Mouse (Mus musculus) kidney, embryonic 14.5 days (tissue): ENCODE results near the gene Fgf12. TPM values are rescaled to one million over a fixed set of nuclear protein-coding genes. Genes with fewer than 3 reads are reported as not detected.
A peak's percentile ranks its signal among the peaks of the same experiment; 100 is the strongest.

Experiments
- ATAC-seq: fragments of 200-750 bp; cut with Nextera tagmentation; 2 replicates; pipeline ENCODE4 v1.8.0; 2017; ENCODE audit warnings: moderate number of reproducible peaks, mild to moderate bottlenecking, moderate TSS enrichment, moderate library complexity; ENCODE audit not compliant: low FRiP score, low TSS enrichment
- H3K27ac ChIP-seq: fragments of 300-500 bp; sonication (generic); 2 replicates; pipeline ENCODE4 v1.5.1; 2014; ENCODE audit warnings: low read depth, mild to moderate bottlenecking, low read length, moderate library complexity, mixed read lengths
- H3K27me3 ChIP-seq: fragments of 300-500 bp; sonication (generic); 2 replicates; pipeline ENCODE4 v1.6.1; 2014; ENCODE audit warnings: mild to moderate bottlenecking, low read length; ENCODE audit not compliant: control insufficient read depth, insufficient read depth
- H3K36me3 ChIP-seq: fragments of 300-500 bp; sonication (generic); 2 replicates; pipeline ENCODE4 v1.6.1; 2014; ENCODE audit warnings: low read length, mixed read lengths; ENCODE audit not compliant: control insufficient read depth, insufficient read depth
- H3K4me1 ChIP-seq: fragments of 300-500 bp; sonication (generic); 2 replicates; pipeline ENCODE4 v1.6.1; 2014; ENCODE audit warnings: low read length, mixed read lengths; ENCODE audit not compliant: control insufficient read depth, insufficient read depth
- H3K4me2 ChIP-seq: fragments of 300-500 bp; sonication (generic); replicated peaks from 2 replicates; pipeline ENCODE4 v1.6.1; 2014; ENCODE audit warnings: low read depth, mild to moderate bottlenecking, low read length
- H3K4me3 ChIP-seq: fragments of 300-500 bp; sonication (generic); 2 replicates; pipeline ENCODE4 v1.5.1; 2014; ENCODE audit warnings: mild to moderate bottlenecking, low read length
- H3K9ac ChIP-seq: fragments of 300-500 bp; sonication (generic); 2 replicates; pipeline ENCODE4 v1.6.1; 2014; ENCODE audit warnings: low read depth, mild to moderate bottlenecking, low read length, moderate library complexity
- H3K9me3 ChIP-seq: fragments of 300-500 bp; sonication (generic); 2 replicates; pipeline ENCODE4 v1.6.1; 2016; ENCODE audit warnings: low read length; ENCODE audit not compliant: control insufficient read depth
- WGBS: fragments of 180-500 bp; shearing (Covaris S2); extraction: QIAGEN DNeasy Blood & Tissue Kit; methylation state at CpG from one replicate; pipeline ENCODE4 v1.1.7; 2014; 5-methylcytosine and 5-hydroxymethylcytosine counted together
- polyA plus RNA-seq: library from polyadenylated mRNA; unstranded; fragments of >200 nt; fragmentation: Nextera tagmentation; extraction: Ambion mirVana; gene quantifications from 2 replicates; pipeline ENCODE4 v1.2.1, GENCODE M21; 2014

Gene Fgf12
- polyA plus RNA-seq, 1 experiment from 2014 or later = 4.0 TPM

- Histone ChIP-seq H3K27me3 (no peaks in the 10 kb centered on the region), H3K36me3 (no peaks in the 10 kb centered on the region), H3K4me3 (no peak overlapping the region), H3K4me2 (no peak overlapping the region), H3K9me3 (no peaks in the 10 kb centered on the region), H3K27ac (no peak overlapping the region), H3K9ac (no peak overlapping the region), H3K4me1 (no peaks in the 10 kb centered on the region)
- 93% methylated on average over 1 of the region's 1 CpGs for WGBS
- no peak for ATAC-seq
Observed at GRCm38 (mm10) chr16:28337930-28338329, 414.9 kb downstream of the Fgf12 start.

- Histone ChIP-seq H3K9me3 (no peaks in the 10 kb centered on the region), H3K4me2 (no peak overlapping the region), H3K9ac (no peak overlapping the region), H3K27me3 (no peaks in the 10 kb centered on the region), H3K36me3 (no peaks in the 10 kb centered on the region), H3K4me3 (no peak overlapping the region), H3K27ac (no peak overlapping the region), H3K4me1 (no peaks in the 10 kb centered on the region)
- 70% methylated on average over 1 of the region's 1 CpGs for WGBS
- no peak for ATAC-seq
Observed at GRCm38 (mm10) chr16:28336700-28337099, 416.2 kb downstream of the Fgf12 start.

- H3K9ac ChIP-seq = no peak overlapping the region
- WGBS = 96% methylated on average over 3 of the region's 3 CpGs
- H3K9me3 ChIP-seq = no peaks in the 10 kb centered on the region
- no peaks in the 10 kb centered on the region for H3K27me3 ChIP-seq
- no peak overlapping the region for H3K4me2 ChIP-seq
- ATAC-seq = no peak
- H3K36me3 ChIP-seq = no peaks in the 10 kb centered on the region
- H3K4me3 ChIP-seq = no peak overlapping the region
- H3K4me1 ChIP-seq = no peaks in the 10 kb centered on the region
- no peak overlapping the region for H3K27ac ChIP-seq
Observed at GRCm38 (mm10) chr16:28335025-28335424, 417.8 kb downstream of the Fgf12 start.

- H3K27ac ChIP-seq = no peak overlapping the region
- no peak overlapping the region for H3K9ac ChIP-seq
- H3K4me2 ChIP-seq = no peak overlapping the region
- no peaks in the 10 kb centered on the region for H3K4me1 ChIP-seq
- no peaks in the 10 kb centered on the region for H3K9me3 ChIP-seq
- no peaks in the 10 kb centered on the region for H3K36me3 ChIP-seq
- ATAC-seq = peak; percentile 95
- 41% methylated on average over 3 of the region's 3 CpGs for WGBS
- H3K4me3 ChIP-seq = no peak overlapping the region
- no peaks in the 10 kb centered on the region for H3K27me3 ChIP-seq
Observed at GRCm38 (mm10) chr16:28323576-28323975, 429.3 kb downstream of the Fgf12 start.

- Histone ChIP-seq H3K4me3 (no peak overlapping the region), H3K9me3 (no peaks in the 10 kb centered on the region), H3K27me3 (no peaks in the 10 kb centered on the region), H3K4me2 (no peak overlapping the region), H3K4me1 (no peaks in the 10 kb centered on the region), H3K9ac (no peak overlapping the region), H3K36me3 (no peaks in the 10 kb centered on the region), H3K27ac (no peak overlapping the region)
- ATAC-seq = no peak
- WGBS = 86% methylated on average over 4 of the region's 4 CpGs
Observed at GRCm38 (mm10) chr16:28311618-28312017, 441.2 kb downstream of the Fgf12 start.

- Histone ChIP-seq H3K36me3 (no peaks in the 10 kb centered on the region), H3K4me3 (no peak overlapping the region), H3K4me1 (no peaks in the 10 kb centered on the region), H3K9ac (no peak overlapping the region), H3K9me3 (no peaks in the 10 kb centered on the region), H3K27ac (no peak overlapping the region), H3K27me3 (no peaks in the 10 kb centered on the region), H3K4me2 (no peak overlapping the region)
- 50% methylated on average over 1 of the region's 1 CpGs for WGBS
- ATAC-seq = no peak
Observed at GRCm38 (mm10) chr16:28303889-28304288, 449.0 kb downstream of the Fgf12 start.

GRCm38 (mm10) chr16:28289689-28290330 lies 463.1 kb downstream of the Fgf12 start:
- Histone ChIP-seq H3K4me2 (no peak overlapping the region), H3K27me3 (no peaks in the 10 kb centered on the region), H3K27ac (no peak overlapping the region), H3K9me3 (no peaks in the 10 kb centered on the region), H3K4me1 (no peaks in the 10 kb centered on the region), H3K9ac (no peak overlapping the region), H3K36me3 (no peaks in the 10 kb centered on the region), H3K4me3 (no peak overlapping the region)
- no peak for ATAC-seq
- WGBS = 48% methylated on average over 4 of the region's 4 CpGs

GRCm38 (mm10) chr16:28257904-28258303 lies 495.0 kb downstream of the Fgf12 start:
- H3K4me2 ChIP-seq = no peak overlapping the region
- no peak overlapping the region for H3K4me3 ChIP-seq
- H3K4me1 ChIP-seq = no peaks in the 10 kb centered on the region
- H3K27me3 ChIP-seq = no peaks in the 10 kb centered on the region
- no peak for ATAC-seq
- H3K27ac ChIP-seq = no peak overlapping the region
- H3K9me3 ChIP-seq = no peaks in the 10 kb centered on the region
- H3K36me3 ChIP-seq = no peaks in the 10 kb centered on the region
- 73% methylated on average over 5 of the region's 5 CpGs for WGBS
- no peak overlapping the region for H3K9ac ChIP-seq

- no peaks in the 10 kb centered on the region for H3K27me3 ChIP-seq
- H3K4me3 ChIP-seq = no peak overlapping the region
- 73% methylated on average over 4 of the region's 4 CpGs for WGBS
- no peak overlapping the region for H3K4me2 ChIP-seq
- no peaks in the 10 kb centered on the region for H3K4me1 ChIP-seq
- H3K9ac ChIP-seq = no peak overlapping the region
- ATAC-seq = no peak
- no peaks in the 10 kb centered on the region for H3K9me3 ChIP-seq
- no peaks in the 10 kb centered on the region for H3K36me3 ChIP-seq
- H3K27ac ChIP-seq = no peak overlapping the region
Observed at GRCm38 (mm10) chr16:28254303-28254702, 498.6 kb downstream of the Fgf12 start.
